Mouse (Mus musculus) urinary bladder, adult 18-20 months (tissue): ENCODE measurements at regions not wholly inside any gene's neighbourhood (a gene's known extent, or its start where the extent isn't known, plus 50 kb on each side); places are given as distances from the start of the nearest gene placed in this dataset.

Experiments used
- DNase-seq, 2 experiments: peaks; one replicate each; pipeline ENCODE4 v3.0.0; 2022; ENCODE audit warnings: low spot score in 2 of 2, mixed read lengths in 2 of 2

GRCm38 (mm10) chr4:94186997-94187396 is 369.3 kb upstream of the Gm10306 start:
- DNase-seq: no peak

GRCm38 (mm10) chr4:94188354-94188753 is 368.0 kb upstream of the Gm10306 start:
- DNase-seq: no peak

- no peak for DNase-seq
Observed at GRCm38 (mm10) chr4:94188888-94189287, 367.5 kb upstream of the Gm10306 start.

GRCm38 (mm10) chr4:94190940-94191339 is 365.4 kb upstream of the Gm10306 start:
- no peak for DNase-seq

GRCm38 (mm10) chr4:94216265-94216664 is 340.1 kb upstream of the Gm10306 start:
- DNase-seq: no peak

GRCm38 (mm10) chr4:94235650-94236206 is 320.6 kb upstream of the Gm10306 start:
- DNase-seq: no peak

- no peak for DNase-seq
Observed at GRCm38 (mm10) chr4:94256026-94256425, 300.3 kb upstream of the Gm10306 start.

GRCm38 (mm10) chr4:94261136-94261535 is 295.2 kb upstream of the Gm10306 start:
- no peak for DNase-seq

- no peak for DNase-seq
Observed at GRCm38 (mm10) chr4:94281732-94282131, 274.6 kb upstream of the Gm10306 start.

- no peak for DNase-seq
Observed at GRCm38 (mm10) chr4:94292150-94292549, 264.2 kb upstream of the Gm10306 start.

- DNase-seq: no peak
Observed at GRCm38 (mm10) chr4:94317298-94317697, 239.0 kb upstream of the Gm10306 start.

GRCm38 (mm10) chr4:94326759-94327158 is 229.6 kb upstream of the Gm10306 start:
- no peak for DNase-seq

- DNase-seq: no peak
Observed at GRCm38 (mm10) chr4:94343331-94343730, 213.0 kb upstream of the Gm10306 start.

- DNase-seq: no peak
Observed at GRCm38 (mm10) chr4:94349273-94349672, 207.1 kb upstream of the Gm10306 start.

- no peak for DNase-seq
Observed at GRCm38 (mm10) chr4:94356982-94357381, 199.4 kb upstream of the Gm10306 start.

- no peak for DNase-seq
Observed at GRCm38 (mm10) chr4:94360810-94361527, 195.4 kb upstream of the Gm10306 start.

- no peak for DNase-seq
Observed at GRCm38 (mm10) chr4:94361528-94362217, 194.7 kb upstream of the Gm10306 start.

- DNase-seq: no peak
Observed at GRCm38 (mm10) chr4:94365375-94365774, 191.0 kb upstream of the Gm10306 start.

- DNase-seq: no peak
Observed at GRCm38 (mm10) chr4:94367174-94367573, 189.2 kb upstream of the Gm10306 start.

GRCm38 (mm10) chr4:94370981-94371380 is 185.4 kb upstream of the Gm10306 start:
- DNase-seq: no peak

- no peak for DNase-seq
Observed at GRCm38 (mm10) chr4:94376256-94376655, 180.1 kb upstream of the Gm10306 start.

GRCm38 (mm10) chr4:94385703-94386102 is 170.6 kb upstream of the Gm10306 start:
- DNase-seq: no peak

- no peak for DNase-seq
Observed at GRCm38 (mm10) chr4:94388317-94388716, 168.0 kb upstream of the Gm10306 start.
